Mouse (Mus musculus) kidney, postnatal 14 days (tissue): ENCODE results near the gene Cldn34c1.
"Not testable (repeated sequence)": the region's sequence is repeated elsewhere in the genome, so short reads cannot be mapped to it uniquely, and the experiment has no call there.

Experiments used
- DNase-seq: peaks from one replicate; pipeline ENCODE4 v3.0.0; 2022; ENCODE audit warnings: mixed read lengths

The Cldn34c1 gene

GRCm38 (mm10) chrX:123103291-123104260 is at the start of gene Cldn34c1:
Gene Cldn34c1 (plus strand): TSS chrX:123103495.
- peak; percentile 90 for DNase-seq

DNA sequence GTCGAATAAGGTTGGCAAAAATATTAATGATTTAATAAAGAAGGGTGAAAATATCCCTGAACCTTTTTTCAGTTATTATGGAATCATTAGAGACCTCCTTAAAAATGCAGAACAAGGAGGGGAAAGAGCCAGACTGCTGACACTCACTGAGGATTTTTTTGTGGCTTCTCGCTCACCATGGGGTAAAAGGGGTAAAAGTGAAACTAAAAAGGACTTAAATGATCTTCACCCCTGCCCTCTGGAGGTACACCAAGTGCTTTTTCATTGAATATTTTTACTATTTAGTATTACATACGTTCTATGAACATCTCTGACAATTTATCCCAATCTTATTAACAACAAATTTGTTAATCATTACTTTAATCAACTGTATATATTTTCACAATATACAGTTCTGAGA is 15.9 kb upstream of the Cldn34c1 start:
- DNase-seq: no peak

DNA sequence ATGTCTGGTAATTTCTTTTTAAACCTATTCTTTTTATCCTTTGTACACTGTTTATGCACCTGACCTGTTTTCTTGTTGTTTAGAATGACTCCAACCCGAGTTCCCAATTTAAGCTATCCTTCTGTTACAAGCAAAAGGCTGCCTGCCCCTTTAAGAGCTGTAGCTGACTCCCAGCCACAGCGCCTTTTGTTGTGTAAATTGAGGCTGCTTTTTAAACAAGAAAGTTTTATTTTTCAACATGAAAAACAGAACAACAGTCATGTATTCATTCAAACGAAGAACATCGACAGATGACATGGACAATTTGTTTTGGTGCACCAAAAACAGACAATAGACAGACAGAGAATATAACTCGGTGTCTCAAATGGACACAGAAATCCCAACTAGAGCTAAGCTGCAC is 489 bp upstream of the Cldn34c1 start:
- DNase-seq: not testable (repeated sequence)

DNA sequence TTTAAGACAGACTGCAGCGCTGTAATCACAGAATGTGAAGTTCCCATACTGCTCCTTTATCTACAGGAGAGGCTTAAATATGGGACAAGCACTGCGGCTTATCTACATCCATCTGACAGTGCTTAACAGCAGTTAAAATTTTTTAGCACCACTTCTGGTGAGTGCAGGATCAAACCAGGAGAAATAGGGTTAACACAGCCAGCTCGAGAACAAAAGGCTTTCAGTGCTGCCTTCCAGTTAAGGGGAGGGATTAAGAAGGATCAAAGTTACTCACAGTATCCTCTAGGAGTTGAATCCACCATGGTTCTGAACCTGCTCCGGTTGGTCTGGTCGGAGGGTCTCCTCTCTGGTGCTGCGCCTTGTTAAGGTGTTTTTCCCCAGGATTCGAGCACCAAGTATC is 1.4 kb downstream of the Cldn34c1 start:
- DNase-seq: not testable (repeated sequence)

GRCm38 (mm10) chrX:123222381-123222780 is 119.1 kb downstream of the Cldn34c1 start, which contains the start of gene Srsx:
Gene Srsx (minus strand): TSS chrX:123222481.
- not testable (repeated sequence) for DNase-seq
